Mouse (Mus musculus) olfactory bulb, adult 2 months (tissue): ENCODE data around the gene Zfp708. TPM values are rescaled to one million over a fixed set of nuclear protein-coding genes. Genes with fewer than 3 reads are reported as not detected.

Experiments
- H3K27ac ChIP-seq: fragments of 200-500 bp; 2 replicates; pipeline ENCODE4 v1.5.1; 2012; ENCODE audit warnings: low read depth, low read length; ENCODE audit not compliant: insufficient read depth
- H3K4me1 ChIP-seq: fragments of 200-500 bp; 2 replicates; pipeline ENCODE4 v1.6.1; 2012; ENCODE audit warnings: low read length; ENCODE audit not compliant: control insufficient read depth, insufficient read depth
- H3K4me3 ChIP-seq: fragments of 200-500 bp; 2 replicates; pipeline ENCODE4 v1.5.1; 2012; ENCODE audit warnings: mild to moderate bottlenecking, low read depth, low read length, moderate library complexity; ENCODE audit not compliant: insufficient read depth
- CTCF ChIP-seq: fragments of 200-500 bp; IDR thresholded peaks from 2 replicates; pipeline ENCODE4 v1.5.1; 2012; ENCODE audit warnings: low read depth, mild to moderate bottlenecking, low read length, moderate library complexity; ENCODE audit not compliant: insufficient read depth
- POLR2A ChIP-seq: fragments of 200-500 bp; IDR thresholded peaks from 2 replicates; pipeline ENCODE4 v1.6.1; 2012; ENCODE audit warnings: mild to moderate bottlenecking, low read depth, low read length, moderate library complexity; ENCODE audit not compliant: insufficient read depth
- WGBS: fragments of 180-500 bp; shearing (Covaris S2); methylation state at CpG from one replicate; pipeline ENCODE4 v1.1.7; 2018; 5-methylcytosine and 5-hydroxymethylcytosine counted together
- polyA plus RNA-seq: library from polyadenylated mRNA; stranded (reverse); fragments of >200 nt; gene quantifications from 2 replicates; pipeline ENCODE4 v1.2.4, GENCODE M21; 2012; ENCODE audit warnings: low replicate concordance; ENCODE audit not compliant: missing spikeins, insufficient read depth, insufficient read length

Gene Zfp708
- polyA plus RNA-seq, 1 experiment, result not detected

- Histone ChIP-seq H3K4me1 (no peaks in the 10 kb centered on the region; the same call in 1 of the 2 replicates), H3K27ac (peak within 1 kb of the TSS; percentile 87), H3K4me3 (peak within 1 kb of the TSS; percentile 98)
- TF ChIP-seq POLR2A (0 out of 2 replicates have a peak, but pooled peaks have one; percentile 23), CTCF (no peak)
- under 1% methylated on average over 17 of the region's 17 CpGs for WGBS
These were observed 10.5 kb upstream of the Zfp708 start, which contains the start of gene Gm28557 for GRCm38 (mm10) chr13:67108194-67108820. Gm28557 (minus strand) TSS chr13:67108604.

GRCm38 (mm10) chr13:67107681-67108080 lies 9.9 kb upstream of the Zfp708 start:
- WGBS, result 61% methylated on average over 9 of the region's 9 CpGs
- TF ChIP-seq CTCF (no peak), POLR2A (no peak)
- no peaks in the 10 kb centered on the region; the same call in 1 of the 2 replicates for H3K4me1 ChIP-seq
- peak overlapping the region; percentile 87 for H3K27ac ChIP-seq
- H3K4me3 ChIP-seq, result peak overlapping the region; percentile 98

GRCm38 (mm10) chr13:67090154-67090553 lies 7.6 kb downstream of the Zfp708 start:
- WGBS, result 85% methylated on average over 1 of the region's 1 CpGs
- Histone ChIP-seq H3K4me3 (no peak overlapping the region), H3K27ac (no peak overlapping the region), H3K4me1 (no peaks in the 10 kb centered on the region)
- TF ChIP-seq CTCF (no peak), POLR2A (no peak)

GRCm38 (mm10) chr13:67081946-67082345 lies 15.8 kb downstream of the Zfp708 start:
- no peaks in the 10 kb centered on the region for H3K4me1 ChIP-seq
- TF ChIP-seq POLR2A (no peak), CTCF (no peak)
- WGBS, result 100% methylated on average over 1 of the region's 1 CpGs
- H3K27ac ChIP-seq, result peak overlapping the region; percentile 78
- no peak overlapping the region for H3K4me3 ChIP-seq

- TF ChIP-seq CTCF (no peak), POLR2A (peak; percentile 12; the same call in 1 of the 2 replicates)
- 1% methylated on average over 24 of the region's 24 CpGs for WGBS
- peak overlapping the region; percentile 69 for H3K4me3 ChIP-seq
- H3K27ac ChIP-seq, result peak overlapping the region; percentile 78; the same call in 1 of the 2 replicates
- H3K4me1 ChIP-seq, result no peaks in the 10 kb centered on the region
These were observed 16.5 kb downstream of the Zfp708 start for GRCm38 (mm10) chr13:67081142-67081713.

- no peak overlapping the region for H3K27ac ChIP-seq
- H3K4me3 ChIP-seq, result no peak overlapping the region
- H3K4me1 ChIP-seq, result no peaks in the 10 kb centered on the region
- no peak for TF ChIP-seq CTCF
- TF ChIP-seq POLR2A, result no peak
- WGBS, result 98% methylated on average over 2 of the region's 2 CpGs
These were observed 20.5 kb downstream of the Zfp708 start for GRCm38 (mm10) chr13:67077244-67077643.

GRCm38 (mm10) chr13:67072786-67073185 lies 25.0 kb downstream of the Zfp708 start:
- no peak overlapping the region for H3K4me3 ChIP-seq
- 90% methylated on average over 2 of the region's 2 CpGs for WGBS
- H3K27ac ChIP-seq, result no peak overlapping the region
- no peaks in the 10 kb centered on the region for H3K4me1 ChIP-seq
- TF ChIP-seq CTCF (no peak), POLR2A (no peak)

- TF ChIP-seq POLR2A (no peak), CTCF (no peak)
- no peak overlapping the region for H3K27ac ChIP-seq
- WGBS, result 91% methylated on average over 8 of the region's 8 CpGs
- no peak overlapping the region for H3K4me3 ChIP-seq
- no peaks in the 10 kb centered on the region; the same call in 1 of the 2 replicates for H3K4me1 ChIP-seq
These were observed 32.4 kb downstream of the Zfp708 start for GRCm38 (mm10) chr13:67065386-67065785.

GRCm38 (mm10) chr13:67062427-67062826 lies 35.3 kb downstream of the Zfp708 start:
- WGBS, result 67% methylated on average over 7 of the region's 7 CpGs
- Histone ChIP-seq H3K4me1 (no peaks in the 10 kb centered on the region; the same call in 1 of the 2 replicates), H3K4me3 (no peak overlapping the region), H3K27ac (no peak overlapping the region)
- no peak for TF ChIP-seq CTCF
- TF ChIP-seq POLR2A, result no peak
